Mouse (Mus musculus) midbrain, embryonic 14.5 days (tissue): ENCODE measurements around the gene Cgrrf1. TPM values are rescaled to one million over a fixed set of nuclear protein-coding genes. Genes with fewer than 3 reads are reported as not detected.

Experiments used
- ATAC-seq: fragments of 200-750 bp; cut with Nextera tagmentation; 2 replicates; pipeline ENCODE4 v1.8.0; 2017; ENCODE audit warnings: moderate number of reproducible peaks, moderate library complexity; ENCODE audit not compliant: low FRiP score, low TSS enrichment
- DNase-seq: peaks from one replicate; pipeline ENCODE4 v3.0.0-alpha.2; 2015
- H3K27ac ChIP-seq: fragments of 300-500 bp; sonication (generic); replicated peaks from 2 replicates; pipeline ENCODE4 v1.5.1; 2014; ENCODE audit warnings: mild to moderate bottlenecking, low read depth, low read length, moderate library complexity
- H3K27me3 ChIP-seq: fragments of 300-500 bp; sonication (generic); 2 replicates; pipeline ENCODE4 v1.6.1; 2014; ENCODE audit warnings: low read length, control low read depth, mixed read lengths; ENCODE audit not compliant: control insufficient read depth, insufficient read depth
- H3K36me3 ChIP-seq: fragments of 300-500 bp; sonication (generic); 2 replicates; pipeline ENCODE4 v1.6.1; 2014; ENCODE audit warnings: low read length, control low read depth; ENCODE audit not compliant: control insufficient read depth, insufficient read depth
- H3K4me1 ChIP-seq: fragments of 300-500 bp; sonication (generic); 2 replicates; pipeline ENCODE4 v1.6.1; 2014; ENCODE audit warnings: mild to moderate bottlenecking, antibody characterized with exemption, low read length, control low read depth; ENCODE audit not compliant: control insufficient read depth, insufficient read depth
- H3K4me2 ChIP-seq: fragments of 300-500 bp; sonication (generic); 2 replicates; pipeline ENCODE4 v1.6.1; 2014; ENCODE audit warnings: mild to moderate bottlenecking, low read length, moderate library complexity
- H3K4me3 ChIP-seq: fragments of 300-500 bp; sonication (generic); replicated peaks from 2 replicates; pipeline ENCODE4 v1.5.1; 2014; ENCODE audit warnings: low read depth, low read length
- H3K9ac ChIP-seq: fragments of 300-500 bp; sonication (generic); replicated peaks from 2 replicates; pipeline ENCODE4 v1.6.1; 2014; ENCODE audit warnings: mild to moderate bottlenecking, low read length, moderate library complexity
- H3K9me3 ChIP-seq: fragments of 300-500 bp; sonication (generic); 2 replicates; pipeline ENCODE4 v1.6.1; 2016; ENCODE audit warnings: low read length, control low read depth, mixed read lengths; ENCODE audit not compliant: control insufficient read depth
- WGBS: fragments of 180-500 bp; shearing (Covaris S2); extraction: QIAGEN DNeasy Blood & Tissue Kit; methylation state at CpG from one replicate; pipeline ENCODE4 v1.1.7; 2014; 5-methylcytosine and 5-hydroxymethylcytosine counted together
- polyA plus RNA-seq: library from polyadenylated mRNA; unstranded; fragments of >200 nt; fragmentation: Nextera tagmentation; extraction: Ambion mirVana; gene quantifications from 2 replicates; pipeline ENCODE4 v1.2.1, GENCODE M21; 2014

The Cgrrf1 gene
- polyA plus RNA-seq, 1 experiment from 2014 or later = 23.7 TPM

- Histone ChIP-seq H3K27ac (peak within 1 kb of the TSS; percentile 49; the same call in 1 of the 2 replicates), H3K9ac (peak within 1 kb of the TSS; percentile 64), H3K36me3 (no peaks in the 10 kb centered on the region), H3K4me1 (peaks cover 15% of the 10 kb centered on the region), H3K4me3 (peak within 1 kb of the TSS; percentile 62), H3K27me3 (peaks cover 5% of the 10 kb centered on the region; the same call in 1 of the 2 replicates), H3K4me2 (peak within 1 kb of the TSS; percentile 79), H3K9me3 (no peaks in the 10 kb centered on the region)
- DNase-seq (peak; percentile 81), ATAC-seq (peak; percentile 69)
- under 1% methylated on average over 54 of the region's 54 CpGs for WGBS
Observed at GRCm38 (mm10) chr14:46882431-46883067, 50.6 kb downstream of the Cgrrf1 start, which contains the start of gene Samd4. Gene Samd4 (plus strand): TSS chr14:46882854.

- H3K4me1 ChIP-seq = peaks cover 15% of the 10 kb centered on the region
- under 1% methylated on average over 69 of the region's 70 CpGs for WGBS
- H3K9ac ChIP-seq = peak overlapping the region; percentile 64
- H3K27me3 ChIP-seq = peaks cover 5% of the 10 kb centered on the region; the same call in 1 of the 2 replicates
- peak overlapping the region; percentile 49; the same call in 1 of the 2 replicates for H3K27ac ChIP-seq
- DNase-seq (peak; percentile 81), ATAC-seq (peak; percentile 18)
- no peaks in the 10 kb centered on the region for H3K9me3 ChIP-seq
- H3K4me2 ChIP-seq = peak overlapping the region; percentile 79
- H3K36me3 ChIP-seq = no peaks in the 10 kb centered on the region
- peak overlapping the region; percentile 62 for H3K4me3 ChIP-seq
Observed at GRCm38 (mm10) chr14:46883068-46883870, 51.3 kb downstream of the Cgrrf1 start.

- H3K27me3 ChIP-seq = peaks cover 5% of the 10 kb centered on the region; the same call in 1 of the 2 replicates
- no peak; the same call in 1 of the 2 replicates for ATAC-seq
Observed at GRCm38 (mm10) chr14:46883871-46884441, 52.0 kb downstream of the Cgrrf1 start.

GRCm38 (mm10) chr14:46884701-46885428 is 52.9 kb downstream of the Cgrrf1 start:
- Histone ChIP-seq H3K4me1 (peaks cover 15% of the 10 kb centered on the region), H3K9me3 (no peaks in the 10 kb centered on the region), H3K4me3 (peak overlapping the region; percentile 62), H3K36me3 (no peaks in the 10 kb centered on the region), H3K27ac (peak overlapping the region; percentile 84), H3K9ac (peak overlapping the region; percentile 57), H3K4me2 (peak overlapping the region; percentile 79), H3K27me3 (peaks cover 5% of the 10 kb centered on the region; the same call in 1 of the 2 replicates)
- WGBS = under 1% methylated on average over 50 of the region's 52 CpGs
- peak; percentile 64 for ATAC-seq
- DNase-seq = peak; percentile 83

More at GRCm38 (mm10) chr14:46883871-46884441, 52.0 kb downstream of the Cgrrf1 start:
- under 1% methylated on average over 28 of the region's 29 CpGs for WGBS
- Histone ChIP-seq H3K4me2 (peak overlapping the region; percentile 79), H3K4me1 (peaks cover 15% of the 10 kb centered on the region), H3K9me3 (no peaks in the 10 kb centered on the region), H3K4me3 (peak overlapping the region; percentile 62), H3K36me3 (no peaks in the 10 kb centered on the region), H3K9ac (peak overlapping the region; percentile 57), H3K27ac (peak overlapping the region; percentile 84)
- DNase-seq = peak; percentile 73

- no peak for DNase-seq
- Histone ChIP-seq H3K9ac (peak overlapping the region; percentile 57), H3K27ac (peak overlapping the region; percentile 84), H3K27me3 (peaks cover 5% of the 10 kb centered on the region; the same call in 1 of the 2 replicates), H3K4me3 (peak overlapping the region; percentile 62), H3K9me3 (no peaks in the 10 kb centered on the region), H3K36me3 (no peaks in the 10 kb centered on the region), H3K4me2 (peak overlapping the region; percentile 79), H3K4me1 (peaks cover 15% of the 10 kb centered on the region)
- under 1% methylated on average over 7 of the region's 7 CpGs for WGBS
- peak; percentile 11; the same call in 1 of the 2 replicates for ATAC-seq
Observed at GRCm38 (mm10) chr14:46885429-46885755, 53.5 kb downstream of the Cgrrf1 start.

- Histone ChIP-seq H3K4me1 (peaks cover 15% of the 10 kb centered on the region), H3K4me3 (peak overlapping the region; percentile 62), H3K9me3 (no peaks in the 10 kb centered on the region), H3K4me2 (peak overlapping the region; percentile 79), H3K36me3 (no peaks in the 10 kb centered on the region), H3K27me3 (peaks cover 5% of the 10 kb centered on the region; the same call in 1 of the 2 replicates), H3K27ac (peak overlapping the region; percentile 38; the same call in 1 of the 2 replicates), H3K9ac (peak overlapping the region; percentile 57)
- WGBS = 23% methylated on average over 5 of the region's 5 CpGs
- ATAC-seq (no peak), DNase-seq (peak; percentile 49)
Observed at GRCm38 (mm10) chr14:46885891-46886301, 54.0 kb downstream of the Cgrrf1 start.

GRCm38 (mm10) chr14:46889096-46889495 is 57.2 kb downstream of the Cgrrf1 start:
- no peak for ATAC-seq
- 94% methylated on average over 4 of the region's 4 CpGs for WGBS
- Histone ChIP-seq H3K36me3 (no peaks in the 10 kb centered on the region), H3K27me3 (no peaks in the 10 kb centered on the region), H3K9ac (no peak overlapping the region), H3K4me3 (no peak overlapping the region), H3K9me3 (no peaks in the 10 kb centered on the region), H3K27ac (no peak overlapping the region), H3K4me2 (no peak overlapping the region), H3K4me1 (peaks cover 8% of the 10 kb centered on the region)
- no peak for DNase-seq

- Histone ChIP-seq H3K27ac (no peak overlapping the region), H3K27me3 (no peaks in the 10 kb centered on the region), H3K36me3 (no peaks in the 10 kb centered on the region), H3K4me3 (no peak overlapping the region), H3K9ac (no peak overlapping the region), H3K9me3 (no peaks in the 10 kb centered on the region), H3K4me2 (no peak overlapping the region), H3K4me1 (no peaks in the 10 kb centered on the region)
- 95% methylated on average over 10 of the region's 10 CpGs for WGBS
- DNase-seq (no peak), ATAC-seq (no peak)
Observed at GRCm38 (mm10) chr14:46893961-46894360, 62.0 kb downstream of the Cgrrf1 start.
